Mouse (Mus musculus): Measurements from ENCODE around the gene Ints3. TPM values are rescaled to one million over a fixed set of nuclear protein-coding genes. Genes with fewer than 3 reads are reported as not detected.

Ints3 gene
- total and polyA plus RNA-seq, 2 experiments from 2014 or later: 20.4 to 71.7 TPM

DNA sequence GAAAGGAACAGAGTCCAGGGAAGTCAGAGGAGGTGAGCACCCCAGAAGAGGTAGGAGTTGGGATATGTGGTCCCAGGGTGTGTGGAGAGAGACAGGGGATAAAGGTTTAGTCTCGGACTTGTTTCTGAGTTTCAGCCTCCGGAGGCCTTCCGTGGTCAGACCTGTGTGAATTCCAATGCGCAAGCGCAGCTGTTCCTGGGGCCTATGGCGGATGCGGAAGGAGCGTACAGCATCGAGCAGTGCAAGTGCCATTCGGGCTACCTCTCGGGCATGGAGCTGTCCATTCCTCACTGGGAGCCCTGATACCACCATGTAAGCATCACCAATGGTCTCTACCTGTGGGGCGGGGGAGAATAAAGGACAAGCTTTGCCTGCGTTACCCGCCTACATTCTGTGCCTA, 21.5 kb upstream of the Ints3 start:
- no peak for TF ChIP-seq CTCF (IDR thresholded peaks at IDR 0.05; ENCODE audit: low read depth)
- Histone ChIP-seq H3K4me2 (ENCODE audit: low read depth, low read length) (no peak overlapping the region), H3K9me3 (ENCODE audit: low read length) (no peaks in the 10 kb centered on the region), H3K4me3 (ENCODE audit: low read length) (no peak overlapping the region), H3K4me1 (ENCODE audit: insufficient read depth, low read length) (no peaks in the 10 kb centered on the region), H3K27ac (no peak overlapping the region), H3K36me3 (ENCODE audit: insufficient read depth, low read length) (no peaks in the 10 kb centered on the region), H3K9ac (replicated peaks; ENCODE audit: low read length) (no peak overlapping the region), H3K27me3 (ENCODE audit: insufficient read depth, low read length) (no peaks in the 10 kb centered on the region)
- ATAC-seq (no peak), DNase-seq (ENCODE audit: low spot score) (no peak)
- WGBS: 89% methylated on average over 14 of the region's 14 CpGs

DNA sequence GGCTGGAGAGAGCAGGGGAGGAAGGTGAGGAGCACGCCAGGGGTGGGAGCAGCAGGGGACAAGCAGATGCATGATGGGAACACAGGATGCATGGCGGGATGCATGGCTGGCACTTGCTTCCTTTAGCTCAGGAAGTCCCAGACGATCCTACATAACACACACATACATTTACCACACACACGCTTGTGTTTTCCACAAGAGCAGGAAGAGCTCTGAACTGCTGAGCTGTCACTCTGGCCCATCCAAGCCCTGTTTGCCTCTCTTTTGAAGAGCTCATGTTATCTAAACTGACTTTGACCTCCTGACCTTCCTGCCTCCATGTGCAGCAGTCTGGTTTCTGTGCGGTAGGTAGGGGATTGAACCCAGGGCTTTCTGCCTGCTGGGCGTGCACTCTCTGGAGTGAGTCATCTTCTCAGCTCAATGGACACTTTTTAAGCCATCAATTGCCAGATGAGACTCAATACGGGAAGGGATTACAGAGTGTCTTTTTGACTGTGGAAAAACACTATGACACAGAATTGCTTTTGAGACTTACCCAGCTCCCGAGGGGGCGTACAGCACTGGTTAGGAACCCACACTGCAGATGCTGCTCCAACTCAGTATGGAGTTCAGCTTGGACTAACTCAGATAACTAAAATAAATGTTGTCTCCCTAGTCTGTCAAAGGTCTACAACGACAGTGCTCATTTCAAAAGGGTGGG, 18.1 kb upstream of the Ints3 start:
- 58% methylated on average over 10 of the region's 10 CpGs for WGBS
- ATAC-seq: no peak
- no peak for TF ChIP-seq CTCF (IDR thresholded peaks at IDR 0.05; ENCODE audit: low read depth)

DNA sequence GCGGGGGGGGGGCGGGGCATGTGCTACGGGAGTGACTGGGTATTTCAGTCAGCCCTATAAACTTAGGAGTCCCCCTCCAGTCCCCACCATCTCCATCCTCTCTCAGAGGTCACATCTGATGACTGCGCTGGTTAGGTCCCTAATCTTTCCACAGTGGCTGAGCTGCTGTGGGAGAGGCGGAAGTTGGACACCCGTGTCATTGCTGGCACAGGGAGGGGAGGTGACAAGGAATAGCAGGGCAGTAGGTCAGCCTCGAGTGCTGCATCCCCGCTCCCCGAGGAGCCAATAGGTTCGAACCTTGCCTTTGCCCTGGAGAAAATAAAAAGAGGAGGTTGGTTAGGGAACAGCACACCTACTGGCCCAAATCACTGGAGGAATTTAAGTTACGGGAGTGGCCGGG, 17.5 kb upstream of the Ints3 start:
- DNase-seq (ENCODE audit: low spot score) (no peak), ATAC-seq (no peak)
- H3K4me1 ChIP-seq (ENCODE audit: insufficient read depth, low read length): no peaks in the 10 kb centered on the region; the same call in 1 of the 2 replicates
- TF ChIP-seq CTCF (IDR thresholded peaks at IDR 0.05; ENCODE audit: low read depth): no peak
- no peak overlapping the region for H3K27ac ChIP-seq
- no peaks in the 10 kb centered on the region for H3K9me3 ChIP-seq (ENCODE audit: low read length)
- H3K4me2 ChIP-seq (ENCODE audit: low read depth, low read length): no peak overlapping the region
- no peaks in the 10 kb centered on the region for H3K27me3 ChIP-seq (ENCODE audit: insufficient read depth, low read length)
- WGBS: 38% methylated on average over 12 of the region's 12 CpGs
- no peak overlapping the region for H3K4me3 ChIP-seq (ENCODE audit: low read length)
- H3K9ac ChIP-seq (replicated peaks; ENCODE audit: low read length): no peak overlapping the region
- no peaks in the 10 kb centered on the region for H3K36me3 ChIP-seq (ENCODE audit: insufficient read depth, low read length)

More for the DNA sequence above, 18.1 kb upstream of the Ints3 start:
- no peak overlapping the region for H3K9ac ChIP-seq (replicated peaks; ENCODE audit: low read length)
- no peaks in the 10 kb centered on the region for H3K9me3 ChIP-seq (ENCODE audit: low read length)
- no peak overlapping the region for H3K27ac ChIP-seq
- no peak for DNase-seq (ENCODE audit: low spot score)
- H3K27me3 ChIP-seq (ENCODE audit: insufficient read depth, low read length): no peaks in the 10 kb centered on the region
- H3K4me3 ChIP-seq (ENCODE audit: low read length): no peak overlapping the region
- H3K36me3 ChIP-seq (ENCODE audit: insufficient read depth, low read length): no peaks in the 10 kb centered on the region
- no peaks in the 10 kb centered on the region for H3K4me1 ChIP-seq (ENCODE audit: insufficient read depth, low read length)
- H3K4me2 ChIP-seq (ENCODE audit: low read depth, low read length): no peak overlapping the region

DNA sequence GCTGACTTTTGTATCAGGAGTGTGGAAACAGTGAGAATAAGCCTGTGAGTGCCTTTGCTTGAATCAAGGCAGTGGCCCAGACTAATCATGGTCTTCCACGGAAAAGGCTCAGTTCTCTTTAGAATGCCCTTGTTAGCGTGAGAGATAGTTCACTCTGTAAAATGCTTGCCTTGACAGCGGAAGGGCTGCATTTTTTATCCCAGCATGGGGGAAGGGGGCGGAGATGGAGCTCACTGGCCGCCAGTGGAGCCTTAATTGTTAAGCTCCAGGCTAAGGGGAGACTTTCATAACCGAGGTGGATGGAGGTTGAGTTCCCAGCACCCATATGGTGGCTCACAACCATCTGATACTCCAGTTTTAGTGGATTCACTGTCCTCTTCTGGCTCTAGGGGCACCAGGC, 15.2 kb upstream of the Ints3 start:
- 25% methylated on average over 6 of the region's 6 CpGs for WGBS
- Histone ChIP-seq H3K4me2 (ENCODE audit: low read depth, low read length) (no peak overlapping the region), H3K27ac (no peak overlapping the region), H3K9ac (replicated peaks; ENCODE audit: low read length) (no peak overlapping the region), H3K36me3 (ENCODE audit: insufficient read depth, low read length) (no peaks in the 10 kb centered on the region), H3K4me3 (ENCODE audit: low read length) (no peak overlapping the region), H3K9me3 (ENCODE audit: low read length) (no peaks in the 10 kb centered on the region), H3K4me1 (ENCODE audit: insufficient read depth, low read length) (no peaks in the 10 kb centered on the region; the same call in 1 of the 2 replicates), H3K27me3 (ENCODE audit: insufficient read depth, low read length) (no peaks in the 10 kb centered on the region)
- ATAC-seq: no peak
- DNase-seq (ENCODE audit: low spot score): no peak
- no peak for TF ChIP-seq CTCF (IDR thresholded peaks at IDR 0.05; ENCODE audit: low read depth)

GRCm38 (mm10) chr3:90447123-90447494, 13.7 kb upstream of the Ints3 start:
- no peak; the same call in 1 of the 2 replicates for ATAC-seq
- 26% methylated on average over 7 of the region's 7 CpGs for WGBS
- Histone ChIP-seq H3K27ac (peak overlapping the region; percentile 74), H3K36me3 (ENCODE audit: insufficient read depth, low read length) (no peaks in the 10 kb centered on the region), H3K4me3 (ENCODE audit: low read length) (peak overlapping the region; percentile 25), H3K9me3 (ENCODE audit: low read length) (no peaks in the 10 kb centered on the region), H3K4me1 (ENCODE audit: insufficient read depth, low read length) (no peaks in the 10 kb centered on the region; the same call in 1 of the 2 replicates), H3K9ac (replicated peaks; ENCODE audit: low read length) (peak overlapping the region; percentile 25; the same call in 1 of the 2 replicates), H3K27me3 (ENCODE audit: insufficient read depth, low read length) (no peaks in the 10 kb centered on the region), H3K4me2 (ENCODE audit: low read depth, low read length) (peak overlapping the region; percentile 55)
- no peak for DNase-seq (ENCODE audit: low spot score)
- TF ChIP-seq CTCF (IDR thresholded peaks at IDR 0.05; ENCODE audit: low read depth): no peak

- ATAC-seq (peak; percentile 97), DNase-seq (ENCODE audit: low spot score) (peak; percentile 91)
- Histone ChIP-seq H3K27ac (peak overlapping the region; percentile 74), H3K4me2 (ENCODE audit: low read depth, low read length) (peak overlapping the region; percentile 55), H3K9me3 (ENCODE audit: low read length) (no peaks in the 10 kb centered on the region), H3K36me3 (ENCODE audit: insufficient read depth, low read length) (no peaks in the 10 kb centered on the region), H3K4me3 (ENCODE audit: low read length) (peak overlapping the region; percentile 25), H3K4me1 (ENCODE audit: insufficient read depth, low read length) (no peaks in the 10 kb centered on the region; the same call in 1 of the 2 replicates), H3K9ac (replicated peaks; ENCODE audit: low read length) (peak overlapping the region; percentile 25; the same call in 1 of the 2 replicates), H3K27me3 (ENCODE audit: insufficient read depth, low read length) (no peaks in the 10 kb centered on the region)
- peak; percentile 21; the same call in 1 of the 2 replicates for TF ChIP-seq CTCF (IDR thresholded peaks at IDR 0.05; ENCODE audit: low read depth)
- WGBS: under 1% methylated on average over 17 of the region's 17 CpGs
Observed at GRCm38 (mm10) chr3:90446389-90447122, 13.1 kb upstream of the Ints3 start.
